Mouse (Mus musculus) c-Kit-positive CD71-negative TER-119-negative erythroid progenitor cells, embryonic 14.5 days (primary cell): ENCODE measurements around the gene Gm10272.
"Not testable (repeated sequence)": the region's sequence is repeated elsewhere in the genome, so short reads cannot be mapped to it uniquely, and the experiment has no call there.

ENCODE experiments used
- DNase-seq: peaks from one replicate; pipeline ENCODE4 v3.0.0-alpha.2; 2013; ENCODE audit warnings: low read depth

Gm10272 gene

DNA sequence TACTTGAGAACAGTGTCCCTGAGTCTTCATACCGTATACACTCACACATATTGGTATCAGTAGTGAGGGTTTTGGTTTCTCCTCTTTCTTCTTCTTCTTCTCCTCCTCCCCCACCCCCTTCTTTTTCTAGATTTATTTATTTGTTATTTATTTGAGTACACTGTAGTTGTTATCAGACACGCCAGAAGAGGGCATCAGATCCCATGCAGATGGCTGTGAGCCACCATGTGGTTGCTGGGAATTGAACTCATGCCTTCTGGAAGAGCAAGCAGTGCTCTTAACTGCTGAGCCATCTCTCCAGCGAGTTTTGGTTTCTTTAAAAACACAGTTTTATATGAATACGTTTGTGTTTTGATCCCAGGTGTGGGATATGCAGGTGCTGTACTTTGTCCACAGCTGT lies 21.9 kb downstream of the Gm10272 start:
- no peak for DNase-seq

DNA sequence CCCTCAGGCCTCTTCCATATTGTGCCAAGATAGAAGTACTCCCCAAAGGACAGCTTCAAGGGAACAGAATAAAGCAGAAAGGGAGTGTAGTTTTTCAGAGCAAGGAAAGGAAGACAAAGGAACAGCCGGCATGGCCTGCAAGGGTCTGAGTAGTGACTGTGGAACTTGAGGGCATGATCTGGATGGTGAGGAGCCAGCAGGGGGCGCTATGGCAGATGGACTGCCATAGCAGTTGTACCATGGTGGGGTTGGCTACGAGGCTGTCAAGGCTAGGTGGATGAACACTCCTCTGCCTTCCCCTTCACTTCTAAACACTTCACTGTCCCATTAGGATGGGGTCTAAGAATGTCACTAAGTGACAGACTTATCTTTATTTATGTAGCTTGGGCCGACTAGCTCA lies 22.8 kb downstream of the Gm10272 start:
- DNase-seq: no peak

DNA sequence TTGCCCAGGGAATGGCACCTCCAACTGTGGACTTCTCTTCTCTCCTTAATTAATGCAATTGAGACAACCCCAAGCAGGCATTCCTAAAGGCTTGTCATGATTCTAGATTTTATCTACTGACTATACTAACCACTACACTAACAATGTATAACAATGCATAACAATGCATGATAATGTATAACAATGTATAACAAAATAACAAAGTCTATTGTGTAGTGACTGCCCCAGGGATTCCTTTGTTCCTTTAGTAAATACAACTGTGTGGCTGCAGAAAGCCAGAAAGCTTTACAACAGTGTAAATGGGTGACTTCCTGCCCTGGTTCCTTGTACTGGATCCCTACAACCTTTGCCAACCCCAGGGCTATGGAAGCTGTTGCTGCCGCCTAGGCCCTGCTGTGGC lies 29.5 kb downstream of the Gm10272 start:
- DNase-seq: no peak

DNA sequence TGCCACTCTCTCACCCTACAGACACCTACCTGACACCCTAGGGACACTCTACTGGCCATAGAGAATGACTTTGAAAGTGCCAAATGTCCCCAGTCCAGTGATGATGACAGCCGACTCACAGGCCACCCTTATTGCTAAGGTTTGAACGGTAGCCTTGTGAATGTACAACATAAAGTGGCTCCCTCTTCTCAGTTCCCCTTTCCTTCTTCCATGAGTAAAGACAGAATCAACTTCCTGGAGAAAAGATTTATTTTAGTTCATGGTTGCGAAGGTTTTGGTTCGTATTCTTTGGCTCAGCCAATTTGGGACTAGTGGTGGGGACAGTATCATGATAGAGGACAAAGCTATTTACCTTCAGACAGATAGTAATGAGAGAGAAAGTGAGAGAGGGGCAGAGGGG lies 32.5 kb downstream of the Gm10272 start:
- DNase-seq: no peak

DNA sequence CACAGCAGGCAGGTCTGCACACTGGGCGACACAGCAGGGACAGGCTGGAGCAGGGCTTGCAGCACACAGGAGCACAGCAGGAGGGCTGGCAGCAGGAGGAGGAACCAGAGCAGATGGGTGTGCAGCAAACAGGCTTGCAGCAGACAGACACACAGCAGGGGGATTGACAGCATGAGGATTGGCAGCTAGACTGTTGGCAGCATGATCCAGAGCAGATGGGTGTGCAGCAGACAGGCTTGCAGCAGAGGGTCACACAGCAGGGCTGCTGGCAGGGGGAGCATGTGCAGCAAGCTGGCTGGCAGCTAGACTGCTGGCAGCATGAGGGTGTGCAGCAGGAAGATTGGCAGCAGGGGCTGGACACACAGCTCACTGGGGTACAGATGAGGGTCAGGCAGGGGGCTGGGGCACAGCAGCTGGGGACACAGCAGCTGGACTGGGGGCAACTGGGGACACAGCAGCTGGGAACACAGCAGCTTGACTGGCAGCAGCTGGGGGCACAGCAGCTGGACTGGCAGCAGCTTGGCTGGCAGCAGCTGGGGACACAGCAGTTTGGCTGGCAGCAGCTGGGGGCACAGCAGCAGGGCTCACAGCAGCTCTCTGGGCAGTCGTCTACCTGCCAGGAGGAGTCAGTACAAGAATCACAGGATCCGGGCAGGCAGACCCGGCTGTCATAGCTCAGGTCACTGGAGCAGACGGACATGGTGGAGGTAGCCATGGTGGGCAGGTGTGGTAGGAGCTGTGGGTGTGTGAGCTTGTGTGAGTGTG lies 35.7 kb downstream of the Gm10272 start, which contains the start of gene Gm18596:
Gene Gm18596 (minus strand): TSS at position 715 of the 765 bp plus-strand sequence.
- DNase-seq: not testable (repeated sequence)

DNA sequence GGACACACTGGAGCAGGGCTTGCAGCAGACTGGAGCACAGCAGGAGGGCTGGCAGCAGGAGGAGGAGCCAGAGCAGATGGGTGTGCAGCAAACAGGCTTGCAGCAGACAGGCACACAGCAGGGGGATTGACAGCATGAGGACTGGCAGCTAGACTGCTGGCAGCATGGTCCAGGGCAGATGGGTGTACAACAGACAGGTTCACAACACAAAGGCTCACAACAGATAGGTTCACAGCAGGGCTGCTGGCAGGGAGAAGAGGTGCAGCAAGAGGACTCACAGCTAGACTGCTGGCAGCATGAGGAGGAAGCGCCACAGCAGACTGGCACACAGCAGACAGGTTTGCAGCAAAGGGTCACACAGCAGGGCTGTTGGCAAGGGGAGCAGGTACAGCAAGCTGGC lies 44.3 kb downstream of the Gm10272 start:
- DNase-seq: not testable (repeated sequence)

DNA sequence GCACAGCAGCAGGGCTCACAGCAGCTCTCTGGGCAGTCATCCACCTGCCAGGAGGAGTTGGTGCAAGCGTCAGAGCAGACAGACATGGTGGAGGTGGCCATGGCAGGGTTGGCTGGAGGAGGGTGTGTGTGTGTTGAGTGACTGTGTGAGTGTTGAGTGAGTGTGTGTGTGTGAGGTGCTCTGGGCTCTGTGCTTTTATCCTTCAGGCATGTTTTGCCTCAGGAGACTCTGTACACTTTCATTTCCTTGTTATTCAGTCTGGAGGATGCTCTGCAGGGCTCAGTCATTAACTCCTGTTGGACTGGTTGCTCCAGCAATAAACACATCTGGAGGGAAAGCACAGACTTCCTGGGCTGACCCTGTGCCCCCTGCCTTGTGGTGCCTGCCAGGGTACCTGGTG lies 44.8 kb downstream of the Gm10272 start, which contains the start of gene Gm9736:
Gene Gm9736 (minus strand): TSS at position 101 of the 400 bp plus-strand sequence.
- not testable (repeated sequence) for DNase-seq

DNA sequence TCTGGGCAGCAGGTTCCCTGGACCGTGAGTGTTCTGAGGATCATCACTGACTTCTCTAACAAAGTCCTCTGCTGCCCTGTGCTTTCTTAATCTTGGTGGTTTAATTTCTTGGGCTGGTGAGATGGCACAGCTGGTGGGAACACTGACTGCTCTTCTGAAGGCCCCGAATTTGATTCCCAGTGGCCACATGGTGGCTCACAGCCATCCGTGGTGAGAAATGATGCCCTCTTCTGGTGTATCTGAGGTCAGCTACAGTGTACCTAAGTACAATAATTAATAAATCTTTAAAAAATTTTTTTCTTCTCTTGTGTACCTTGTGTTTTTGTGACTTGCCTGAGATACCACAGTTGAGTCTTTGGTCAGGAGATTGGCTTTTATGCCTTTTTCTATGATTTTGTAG lies 45.9 kb downstream of the Gm10272 start:
- DNase-seq: not testable (repeated sequence)

DNA sequence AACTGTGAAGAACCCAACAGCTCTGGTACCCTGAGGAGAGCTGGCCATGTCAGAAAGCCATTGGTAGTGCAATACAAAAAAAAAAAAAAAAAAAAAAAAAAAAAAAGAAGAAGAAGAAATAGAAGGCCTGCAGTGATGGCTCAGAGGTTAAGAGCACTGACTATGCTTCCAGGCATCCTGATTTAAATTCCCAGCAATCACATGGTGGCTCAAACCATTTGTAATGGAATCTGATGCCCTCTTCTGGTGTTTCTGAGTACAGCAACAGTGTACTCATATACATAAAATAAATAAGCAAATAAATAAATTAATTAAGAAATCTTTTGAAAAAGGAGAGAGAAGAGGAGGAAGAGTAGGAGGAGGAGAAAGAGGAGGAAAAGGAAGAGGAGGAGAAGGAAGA lies 47.0 kb downstream of the Gm10272 start:
- DNase-seq: no peak
